In the genomic region with DNA sequence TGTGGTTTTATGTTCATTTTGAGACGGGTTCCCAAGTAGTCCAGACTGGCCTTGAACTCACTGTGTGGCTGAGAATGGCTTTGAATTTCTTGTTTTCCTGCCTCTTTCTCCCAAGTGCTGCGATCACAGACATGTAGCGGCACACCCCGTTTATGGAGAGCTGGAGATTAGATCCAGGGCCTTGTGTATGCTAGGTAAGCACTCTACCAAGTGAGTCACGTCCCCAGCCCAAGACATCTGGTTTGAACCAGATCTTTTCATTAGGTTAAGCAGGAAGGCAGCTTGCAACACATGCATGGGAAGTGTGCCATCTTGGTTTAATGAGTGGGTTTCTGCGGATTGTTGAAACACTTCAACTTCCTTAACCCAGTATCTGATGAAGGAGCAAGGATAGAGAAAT, we compare ENCODE assay signal across 20 mouse cellular contexts.
DNase-seq lines count a peak whose midpoint lies in the region; ATAC-seq and TF ChIP-seq lines count a peak whose summit lies in the region.
"Had no signal": no experiment of that assay in that cellular context is flagged by ENCODE, and none has a peak within 500 bp of the region (broad histone marks: within the 10 kb centered on the region; RNA-seq: fewer than 3 reads in every experiment).

No protein-coding gene starts in this region.

- no peak for TF ChIP-seq CTCF in forebrain, postnatal 0 days (IDR thresholded peaks at IDR 0.05; ENCODE audit: low read depth)
- TF ChIP-seq CTCF in brain, embryonic 14.5 days (IDR thresholded peaks at IDR 0.05; ENCODE audit: borderline replicate concordance, extremely low read depth, insufficient read depth, insufficient read length), result no peak

- WGBS in forebrain, embryonic 14.5 days, result 83% methylated on average over 6 of the region's 6 CpGs
- WGBS in forebrain, postnatal 0 days, result 81% methylated on average over 6 of the region's 6 CpGs

- intact Hi-C loops in left cerebral cortex, postnatal 14 days (cut with DNase I), result no loop called here

- no peak for ATAC-seq in forebrain, embryonic 14.5 days
- no peak for ATAC-seq in forebrain, postnatal 0 days
- ATAC-seq: forebrain, embryonic 13.5 days; forebrain, embryonic 16.5 days; Patski had no signal

- no peak overlapping the region for H3K4me2 ChIP-seq in forebrain, embryonic 14.5 days (ENCODE audit: low read length)
- H3K4me2 ChIP-seq in forebrain, postnatal 0 days (ENCODE audit: low read depth), result no peak overlapping the region
- H3K4me2 ChIP-seq: embryonic facial prominence, embryonic 12.5 days; forebrain, embryonic 13.5 days had no signal

- no peak for TF ChIP-seq POLR2A in brain, embryonic 14.5 days (IDR thresholded peaks at IDR 0.05; ENCODE audit: borderline replicate concordance, extremely low read depth, insufficient read depth, insufficient read length, poor library complexity, severe bottlenecking)

- no peaks in the 10 kb centered on the region for H3K36me3 ChIP-seq in forebrain, embryonic 14.5 days (ENCODE audit: control insufficient read depth, insufficient read depth, low read length)
- H3K36me3 ChIP-seq in forebrain, postnatal 0 days (ENCODE audit: insufficient read depth), result no peaks in the 10 kb centered on the region
- H3K36me3 ChIP-seq: embryonic facial prominence, embryonic 10.5 days; embryonic facial prominence, embryonic 12.5 days; G1E had no signal

- no peak overlapping the region for H3K9ac ChIP-seq in forebrain, embryonic 14.5 days (ENCODE audit: low read length)
- H3K9ac ChIP-seq in forebrain, postnatal 0 days, result no peak overlapping the region
- H3K9ac ChIP-seq: embryonic facial prominence, embryonic 12.5 days; forebrain, embryonic 13.5 days had no signal

- H3K4me1 ChIP-seq in forebrain, embryonic 14.5 days (ENCODE audit: control insufficient read depth, insufficient read depth, low read length), result no peaks in the 10 kb centered on the region
- H3K4me1 ChIP-seq in forebrain, postnatal 0 days (ENCODE audit: insufficient read depth), result no peaks in the 10 kb centered on the region
- H3K4me1 ChIP-seq: embryonic facial prominence, embryonic 10.5 days; embryonic facial prominence, embryonic 12.5 days; forebrain, embryonic 13.5 days had no signal

- peak; percentile 27 for DNase-seq in forebrain, embryonic 14.5 days (ENCODE audit: low spot score)
- no peak for DNase-seq in forebrain, postnatal 0 days
- peak; percentile 51 for DNase-seq in brain, embryonic 14.5 days (ENCODE audit: low read depth)
- no peak for DNase-seq in spleen, postnatal 4 days (ENCODE audit: low spot score in 2 of 2)
- no peak for DNase-seq in left cerebral cortex, postnatal 14 days (ENCODE audit: low spot score in 2 of 2)
- DNase-seq: adrenal gland, adult 2 months; adrenal gland, postnatal 10 days; adrenal gland, postnatal 25 days; cerebellum, adult 11-12 months; cerebellum, adult 2 months; cerebellum, adult 9-10 months; cerebellum, postnatal 10 days; cerebellum, postnatal 25 days had no signal

- H3K9me3 ChIP-seq in forebrain, embryonic 14.5 days (replicated peaks; ENCODE audit: control insufficient read depth, low read length), result no peaks in the 10 kb centered on the region
- no peaks in the 10 kb centered on the region for H3K9me3 ChIP-seq in forebrain, postnatal 0 days (ENCODE audit: low read length)
- H3K9me3 ChIP-seq: embryonic facial prominence, embryonic 10.5 days; embryonic facial prominence, embryonic 12.5 days; forebrain, embryonic 13.5 days had no signal

- no peaks in the 10 kb centered on the region for H3K27me3 ChIP-seq in forebrain, embryonic 14.5 days (replicated peaks; ENCODE audit: control insufficient read depth, insufficient read depth, low read length)
- no peaks in the 10 kb centered on the region for H3K27me3 ChIP-seq in forebrain, postnatal 0 days (ENCODE audit: insufficient read depth, low read length)
- H3K27me3 ChIP-seq: CH12.LX; embryonic facial prominence, embryonic 12.5 days; forebrain, embryonic 13.5 days had no signal

- H3K4me3 ChIP-seq in forebrain, embryonic 14.5 days (ENCODE audit: low read depth, low read length), result no peak overlapping the region
- H3K4me3 ChIP-seq in forebrain, postnatal 0 days (ENCODE audit: low read depth, low read length), result no peak overlapping the region
- H3K4me3 ChIP-seq: embryonic facial prominence, embryonic 10.5 days; embryonic facial prominence, embryonic 12.5 days; forebrain, embryonic 13.5 days had no signal

- no peak overlapping the region for H3K27ac ChIP-seq in forebrain, embryonic 14.5 days (ENCODE audit: low read depth, low read length)
- H3K27ac ChIP-seq in forebrain, postnatal 0 days (ENCODE audit: low read depth, low read length), result no peak overlapping the region
- H3K27ac ChIP-seq: embryonic facial prominence, embryonic 10.5 days; embryonic facial prominence, embryonic 12.5 days; forebrain, embryonic 13.5 days had no signal

Comparison
In these comparisons a context has a peak if more than half of its experiments do, and no peak if none do; other contexts are left out.
1. DNase-seq: peak in forebrain, embryonic 14.5 days (single experiment) and brain, embryonic 14.5 days (single experiment); none in forebrain, postnatal 0 days (single experiment), spleen, postnatal 4 days (0 of 2) and left cerebral cortex, postnatal 14 days (0 of 2).